Mouse (Mus musculus): ENCODE data around the gene Ube2l6. TPM values are rescaled to one million over a fixed set of nuclear protein-coding genes. Genes with fewer than 3 reads are reported as not detected.
A peak's percentile ranks its signal among the peaks of the same experiment; 100 is the strongest.

Ube2l6 gene
- 39.1 and 40.0 TPM in 2 replicates for polyA plus RNA-seq (2014; fragmentation: Nextera tagmentation; extraction: Ambion mirVana)

- Histone ChIP-seq H3K4me2 (peak within 1 kb of the TSS; percentile 97), H3K27ac (ENCODE audit: low read depth) (peak within 1 kb of the TSS; percentile 46; the same call in 1 of the 2 replicates), H3K4me3 (ENCODE audit: low read depth, low read length) (peak within 1 kb of the TSS; percentile 69), H3K27me3 (ENCODE audit: insufficient read depth, low read length) (no peaks in the 10 kb centered on the region), H3K9ac (peak within 1 kb of the TSS; percentile 62), H3K9me3 (ENCODE audit: low read depth, low read length) (no peaks in the 10 kb centered on the region), H3K4me1 (ENCODE audit: insufficient read depth) (no peaks in the 10 kb centered on the region), H3K36me3 (ENCODE audit: insufficient read depth) (no peaks in the 10 kb centered on the region)
- no peak for TF ChIP-seq CTCF (IDR thresholded peaks at IDR 0.05; ENCODE audit: low read depth)
- DNase-seq (peak; percentile 80), ATAC-seq (ENCODE audit: insufficient read depth) (peak; percentile 82)
- WGBS, result under 1% methylated on average over 21 of the region's 21 CpGs
Measured at GRCm38 (mm10) chr2:84798493-84798921, at the start of gene Ube2l6. Ube2l6 (plus strand) TSS chr2:84798828.

DNA sequence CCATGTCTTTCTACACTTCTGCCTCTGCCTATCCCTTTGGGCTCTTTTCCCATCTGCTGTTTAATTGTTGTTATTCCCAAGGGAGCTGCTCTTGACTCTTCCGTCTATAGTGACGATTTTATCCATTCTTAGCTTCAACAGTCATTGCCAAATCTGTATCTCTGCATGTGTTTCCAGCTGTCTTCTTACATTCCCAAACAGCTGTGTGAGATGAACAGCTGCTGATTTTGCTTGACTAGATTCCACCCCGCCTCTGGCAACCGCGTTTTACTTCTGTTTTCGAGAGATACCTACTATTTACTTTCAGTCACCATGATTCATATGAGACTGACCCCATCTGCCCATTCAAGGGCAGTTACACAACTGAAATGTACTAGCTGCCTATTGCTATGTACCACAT lies 48.5 kb upstream of the Ube2l6 start:
- no peak overlapping the region for H3K27ac ChIP-seq (ENCODE audit: low read depth)
- ATAC-seq (ENCODE audit: insufficient read depth), result peak; percentile 56; the same call in 1 of the 2 replicates
- H3K4me2 ChIP-seq, result no peak overlapping the region
- no peaks in the 10 kb centered on the region for H3K9me3 ChIP-seq (ENCODE audit: low read depth, low read length)
- no peaks in the 10 kb centered on the region for H3K27me3 ChIP-seq (ENCODE audit: insufficient read depth, low read length)
- H3K36me3 ChIP-seq (ENCODE audit: insufficient read depth), result no peaks in the 10 kb centered on the region
- no peaks in the 10 kb centered on the region for H3K4me1 ChIP-seq (ENCODE audit: insufficient read depth)
- no peak overlapping the region for H3K4me3 ChIP-seq (ENCODE audit: low read depth, low read length)
- no peak overlapping the region for H3K9ac ChIP-seq
- peak; percentile 72 for DNase-seq
- no peak for TF ChIP-seq CTCF (IDR thresholded peaks at IDR 0.05; ENCODE audit: low read depth)
- WGBS, result 41% methylated on average over 6 of the region's 6 CpGs

DNA sequence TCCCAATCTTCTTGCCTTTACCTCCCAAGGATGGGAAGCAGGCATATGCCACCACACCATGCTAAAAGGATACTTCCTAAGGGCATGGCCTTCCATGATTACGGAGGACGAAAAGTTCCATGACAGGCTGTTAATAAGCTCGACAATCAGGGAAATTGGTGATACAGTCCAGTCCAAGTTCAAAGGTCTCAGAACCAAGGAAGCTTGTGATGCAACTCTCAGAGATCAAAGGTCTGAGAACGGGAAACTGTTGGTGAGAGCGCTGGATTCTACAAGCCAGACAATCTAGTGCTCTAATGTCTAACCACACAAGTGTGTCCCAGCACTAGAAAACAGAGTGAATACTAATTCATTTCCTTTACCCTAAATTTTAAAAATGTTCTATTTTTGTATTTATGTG lies 42.4 kb upstream of the Ube2l6 start:
- WGBS, result 68% methylated on average over 5 of the region's 5 CpGs
- TF ChIP-seq CTCF (IDR thresholded peaks at IDR 0.05; ENCODE audit: low read depth), result no peak
- Histone ChIP-seq H3K4me1 (ENCODE audit: insufficient read depth) (no peaks in the 10 kb centered on the region), H3K4me3 (ENCODE audit: low read depth, low read length) (no peak overlapping the region), H3K36me3 (ENCODE audit: insufficient read depth) (no peaks in the 10 kb centered on the region), H3K9me3 (ENCODE audit: low read depth, low read length) (no peaks in the 10 kb centered on the region), H3K4me2 (no peak overlapping the region), H3K9ac (no peak overlapping the region), H3K27me3 (ENCODE audit: insufficient read depth, low read length) (no peaks in the 10 kb centered on the region), H3K27ac (ENCODE audit: low read depth) (no peak overlapping the region)
- ATAC-seq (ENCODE audit: insufficient read depth) (no peak), DNase-seq (no peak)

DNA sequence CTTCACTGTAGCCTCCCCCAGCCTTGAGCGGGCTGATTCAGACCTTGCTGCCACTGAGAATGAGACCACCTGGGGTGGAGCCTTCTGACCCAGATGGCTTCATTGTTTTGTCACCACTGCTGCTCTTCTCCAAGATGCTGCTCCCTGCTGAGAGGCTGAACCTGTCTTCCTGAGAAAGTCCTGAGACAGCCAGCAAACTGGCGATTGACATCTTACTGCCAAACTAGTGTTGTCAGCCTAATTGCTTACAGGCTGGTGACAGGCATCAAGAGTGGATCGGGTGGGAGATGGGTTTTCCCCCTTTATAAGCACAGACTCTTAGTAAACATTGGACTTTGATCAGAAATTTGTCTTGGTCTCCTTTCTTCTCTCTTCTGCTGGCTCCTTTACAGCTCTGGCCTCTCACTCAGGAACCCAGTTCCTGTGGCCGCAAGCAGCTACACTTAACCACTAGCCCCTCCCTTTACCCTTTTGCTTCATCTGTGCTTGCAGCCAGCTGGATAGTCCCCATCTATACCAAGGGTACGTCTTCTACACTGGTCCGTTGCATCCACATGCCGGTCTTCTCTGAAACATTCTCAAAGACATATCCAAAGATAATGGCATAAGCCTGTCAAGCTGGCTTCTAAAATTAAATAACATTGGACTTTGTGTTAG lies 41.5 kb upstream of the Ube2l6 start:
- Histone ChIP-seq H3K9me3 (ENCODE audit: low read depth, low read length) (no peaks in the 10 kb centered on the region), H3K4me2 (no peak overlapping the region), H3K9ac (no peak overlapping the region), H3K4me1 (ENCODE audit: insufficient read depth) (no peaks in the 10 kb centered on the region), H3K36me3 (ENCODE audit: insufficient read depth) (no peaks in the 10 kb centered on the region), H3K4me3 (ENCODE audit: low read depth, low read length) (no peak overlapping the region), H3K27me3 (ENCODE audit: insufficient read depth, low read length) (no peaks in the 10 kb centered on the region), H3K27ac (ENCODE audit: low read depth) (no peak overlapping the region)
- TF ChIP-seq CTCF (IDR thresholded peaks at IDR 0.05; ENCODE audit: low read depth), result no peak
- 51% methylated on average over 7 of the region's 7 CpGs for WGBS
- ATAC-seq (ENCODE audit: insufficient read depth) (no peak), DNase-seq (no peak)

DNA sequence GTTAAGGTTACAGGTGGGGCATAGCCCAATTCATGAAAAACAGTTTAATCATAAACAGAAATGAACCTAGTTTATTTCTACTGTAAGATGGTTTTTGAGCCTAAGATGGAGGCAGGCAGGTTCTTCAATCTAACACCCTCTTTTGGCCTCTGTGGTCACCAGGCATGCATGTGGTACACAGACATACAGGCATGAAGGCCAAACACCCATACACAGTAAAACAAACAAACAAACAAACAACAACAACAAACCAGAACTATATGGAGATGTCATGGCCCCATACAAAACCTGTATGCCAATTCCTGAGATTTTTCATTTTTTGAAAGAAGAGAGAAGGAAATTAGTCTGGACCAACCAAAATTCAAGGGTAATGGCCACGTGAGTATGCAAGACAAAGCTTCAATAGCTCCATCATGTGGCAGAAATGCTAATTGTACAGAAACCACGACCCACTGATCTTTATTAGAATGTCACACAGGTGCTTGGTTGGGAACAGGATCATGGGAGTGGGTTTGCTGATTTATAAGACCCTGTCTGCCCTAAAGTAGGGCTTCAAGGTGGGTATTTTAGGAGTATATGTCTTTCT lies 40.0 kb upstream of the Ube2l6 start:
- TF ChIP-seq CTCF (IDR thresholded peaks at IDR 0.05; ENCODE audit: low read depth), result peak; percentile 80
- H3K9me3 ChIP-seq (ENCODE audit: low read depth, low read length), result no peaks in the 10 kb centered on the region
- DNase-seq, result peak; percentile 86
- no peaks in the 10 kb centered on the region for H3K27me3 ChIP-seq (ENCODE audit: insufficient read depth, low read length)
- H3K4me3 ChIP-seq (ENCODE audit: low read depth, low read length), result no peak overlapping the region
- WGBS, result 0% methylated on average over 2 of the region's 2 CpGs
- H3K27ac ChIP-seq (ENCODE audit: low read depth), result no peak overlapping the region
- ATAC-seq (ENCODE audit: insufficient read depth), result peak; percentile 75
- H3K4me2 ChIP-seq, result no peak overlapping the region
- no peaks in the 10 kb centered on the region for H3K4me1 ChIP-seq (ENCODE audit: insufficient read depth)
- H3K9ac ChIP-seq, result no peak overlapping the region
- no peaks in the 10 kb centered on the region for H3K36me3 ChIP-seq (ENCODE audit: insufficient read depth)

GRCm38 (mm10) chr2:84760777-84761176 lies 37.9 kb upstream of the Ube2l6 start:
- Histone ChIP-seq H3K4me3 (ENCODE audit: low read depth, low read length) (no peak overlapping the region), H3K27me3 (ENCODE audit: insufficient read depth, low read length) (no peaks in the 10 kb centered on the region), H3K4me1 (ENCODE audit: insufficient read depth) (no peaks in the 10 kb centered on the region), H3K4me2 (no peak overlapping the region), H3K27ac (ENCODE audit: low read depth) (no peak overlapping the region), H3K36me3 (ENCODE audit: insufficient read depth) (0 out of 2 replicates have a peak, but pooled peaks cover under 1% of the 10 kb centered on the region), H3K9me3 (ENCODE audit: low read depth, low read length) (no peaks in the 10 kb centered on the region), H3K9ac (no peak overlapping the region)
- ATAC-seq (ENCODE audit: insufficient read depth), result no peak
- TF ChIP-seq CTCF (IDR thresholded peaks at IDR 0.05; ENCODE audit: low read depth), result no peak
- DNase-seq, result no peak
- 58% methylated on average over 8 of the region's 8 CpGs for WGBS

- no peak for ATAC-seq (ENCODE audit: insufficient read depth)
- H3K27me3 ChIP-seq (ENCODE audit: insufficient read depth, low read length), result no peaks in the 10 kb centered on the region
Measured at GRCm38 (mm10) chr2:84761309-84761708, 37.3 kb upstream of the Ube2l6 start.

More at GRCm38 (mm10) chr2:84761309-84761708, 37.3 kb upstream of the Ube2l6 start:
- Histone ChIP-seq H3K36me3 (ENCODE audit: insufficient read depth) (0 out of 2 replicates have a peak, but pooled peaks cover 2% of the 10 kb centered on the region), H3K9me3 (ENCODE audit: low read depth, low read length) (no peaks in the 10 kb centered on the region), H3K4me2 (no peak overlapping the region), H3K4me3 (ENCODE audit: low read depth, low read length) (no peak overlapping the region), H3K27ac (ENCODE audit: low read depth) (no peak overlapping the region), H3K9ac (no peak overlapping the region), H3K4me1 (ENCODE audit: insufficient read depth) (no peaks in the 10 kb centered on the region)
- no peak for DNase-seq
- no peak for TF ChIP-seq CTCF (IDR thresholded peaks at IDR 0.05; ENCODE audit: low read depth)
- WGBS, result 69% methylated on average over 3 of the region's 3 CpGs

All from lung, embryonic 14.5 days (tissue).